Mouse (Mus musculus) olfactory bulb, adult 2 months (tissue): Measurements from ENCODE around the gene Tmem45a.

ENCODE experiments used
- CTCF ChIP-seq: fragments of 200-500 bp; IDR thresholded peaks from 2 replicates; pipeline ENCODE4 v1.5.1; 2012; ENCODE audit warnings: low read depth, mild to moderate bottlenecking, low read length, moderate library complexity; ENCODE audit not compliant: insufficient read depth
- POLR2A ChIP-seq: fragments of 200-500 bp; IDR thresholded peaks from 2 replicates; pipeline ENCODE4 v1.6.1; 2012; ENCODE audit warnings: mild to moderate bottlenecking, low read depth, low read length, moderate library complexity; ENCODE audit not compliant: insufficient read depth

- TF ChIP-seq CTCF (no peak), POLR2A (no peak)
Measured at GRCm38 (mm10) chr16:56842988-56843387, 43.0 kb downstream of the Tmem45a start.
